8 mouse cellular contexts compared by ENCODE assay signal in genomic region chr9:55541681-55542365, GRCm38 (mm10). TPM values are rescaled to one million over a fixed set of nuclear protein-coding genes. Genes with fewer than 3 reads are reported as not detected.
DNase-seq lines count a peak whose midpoint lies in the region; ATAC-seq and TF ChIP-seq lines count a peak whose summit lies in the region.

No protein-coding gene starts in this region.

- peak overlapping the region; percentile 70 for H3K4me2 ChIP-seq in lung, embryonic 15.5 days
- H3K4me2 ChIP-seq in forebrain, embryonic 16.5 days (ENCODE audit: low read length), result peak overlapping the region; percentile 80
- H3K4me2 ChIP-seq in intestine, embryonic 16.5 days (ENCODE audit: low read depth, low read length), result peak overlapping the region; percentile 77
- peak overlapping the region; percentile 46 for H3K4me2 ChIP-seq in lung, postnatal 0 days (replicated peaks; ENCODE audit: low read depth, low read length)
- peak overlapping the region; percentile 74 for H3K4me2 ChIP-seq in stomach, postnatal 0 days (replicated peaks; ENCODE audit: low read depth)

- H3K36me3 ChIP-seq in lung, embryonic 15.5 days, result no peaks in the 10 kb centered on the region
- no peaks in the 10 kb centered on the region for H3K36me3 ChIP-seq in forebrain, embryonic 16.5 days (ENCODE audit: control insufficient read depth, insufficient read depth)
- no peaks in the 10 kb centered on the region for H3K36me3 ChIP-seq in intestine, embryonic 16.5 days (ENCODE audit: control insufficient read depth, insufficient read depth, low read length)
- no peaks in the 10 kb centered on the region for H3K36me3 ChIP-seq in lung, postnatal 0 days (ENCODE audit: insufficient read depth, low read length)
- H3K36me3 ChIP-seq in stomach, postnatal 0 days (ENCODE audit: control insufficient read depth, insufficient read depth, low read length), result no peaks in the 10 kb centered on the region

- TF ChIP-seq EP300 in lung, postnatal 0 days (IDR thresholded peaks at IDR 0.05), result no peak
- TF ChIP-seq EP300 in stomach, postnatal 0 days (optimal IDR thresholded peaks at IDR 0.05), result no peak

- DNase-seq in lung, adult 18-20 months, result no peak
- peak; percentile 17 for DNase-seq in cerebellum, adult 8-10 months
- DNase-seq in lung, postnatal 0 days (ENCODE audit: low spot score), result no peak
- DNase-seq in stomach, postnatal 0 days (ENCODE audit: low spot score), result no peak
- DNase-seq in c-Kit-positive CD71-positive TER-119-positive erythroid progenitor cells, embryonic 14.5 days (ENCODE audit: low spot score), result no peak

- WGBS in lung, embryonic 15.5 days, result 1% methylated on average over 57 of the region's 59 CpGs
- under 1% methylated on average over 59 of the region's 59 CpGs for WGBS in forebrain, embryonic 16.5 days
- 1% methylated on average over 59 of the region's 59 CpGs for WGBS in intestine, embryonic 16.5 days
- under 1% methylated on average over 55 of the region's 59 CpGs for WGBS in lung, postnatal 0 days
- WGBS in stomach, postnatal 0 days, result under 1% methylated on average over 59 of the region's 59 CpGs

- peaks cover 96% of the 10 kb centered on the region for H3K27me3 ChIP-seq in lung, embryonic 15.5 days
- peaks cover 63% of the 10 kb centered on the region for H3K27me3 ChIP-seq in forebrain, embryonic 16.5 days (replicated peaks; ENCODE audit: control insufficient read depth, insufficient read depth, low read length)
- H3K27me3 ChIP-seq in intestine, embryonic 16.5 days (replicated peaks; ENCODE audit: control insufficient read depth, insufficient read depth, low read length), result peaks cover 52% of the 10 kb centered on the region
- peaks cover 80% of the 10 kb centered on the region for H3K27me3 ChIP-seq in lung, postnatal 0 days (replicated peaks; ENCODE audit: insufficient read depth, low read length)
- peaks cover 3% of the 10 kb centered on the region; the same call in 1 of the 2 replicates for H3K27me3 ChIP-seq in stomach, postnatal 0 days (ENCODE audit: control insufficient read depth, insufficient read depth, low read length)

- H3K9me3 ChIP-seq in lung, embryonic 15.5 days, result no peaks in the 10 kb centered on the region
- no peaks in the 10 kb centered on the region for H3K9me3 ChIP-seq in forebrain, embryonic 16.5 days (ENCODE audit: control insufficient read depth, low read length)
- H3K9me3 ChIP-seq in intestine, embryonic 16.5 days (ENCODE audit: control insufficient read depth, low read length), result peaks cover 4% of the 10 kb centered on the region; the same call in 1 of the 2 replicates
- no peaks in the 10 kb centered on the region for H3K9me3 ChIP-seq in lung, postnatal 0 days (ENCODE audit: low read length)
- no peaks in the 10 kb centered on the region for H3K9me3 ChIP-seq in stomach, postnatal 0 days (ENCODE audit: control insufficient read depth, low read length)

- H3K4me1 ChIP-seq in lung, embryonic 15.5 days, result peaks cover 61% of the 10 kb centered on the region
- H3K4me1 ChIP-seq in forebrain, embryonic 16.5 days (replicated peaks; ENCODE audit: control insufficient read depth, insufficient read depth, low read length), result peaks cover 43% of the 10 kb centered on the region
- peaks cover 32% of the 10 kb centered on the region for H3K4me1 ChIP-seq in intestine, embryonic 16.5 days (ENCODE audit: control insufficient read depth, insufficient read depth, low read length)
- H3K4me1 ChIP-seq in lung, postnatal 0 days (ENCODE audit: insufficient read depth, low read depth, low read length), result peaks cover 17% of the 10 kb centered on the region
- peaks cover 3% of the 10 kb centered on the region; the same call in 1 of the 2 replicates for H3K4me1 ChIP-seq in stomach, postnatal 0 days (replicated peaks; ENCODE audit: control insufficient read depth, insufficient read depth)

- H3K9ac ChIP-seq in lung, embryonic 15.5 days, result no peak overlapping the region
- H3K9ac ChIP-seq in forebrain, embryonic 16.5 days (replicated peaks; ENCODE audit: low read depth, low read length), result no peak overlapping the region
- peak overlapping the region; percentile 65 for H3K9ac ChIP-seq in intestine, embryonic 16.5 days (ENCODE audit: low read depth, low read length)
- no peak overlapping the region for H3K9ac ChIP-seq in lung, postnatal 0 days (replicated peaks; ENCODE audit: low read depth)
- peak overlapping the region; percentile 56 for H3K9ac ChIP-seq in stomach, postnatal 0 days (ENCODE audit: low read length)

- ATAC-seq in lung, embryonic 15.5 days (ENCODE audit: borderline replicate concordance, extremely low read depth, low FRiP score, low TSS enrichment), result no peak
- no peak for ATAC-seq in forebrain, embryonic 16.5 days
- no peak for ATAC-seq in intestine, embryonic 16.5 days
- ATAC-seq in lung, postnatal 0 days, result no peak
- ATAC-seq in stomach, postnatal 0 days (ENCODE audit: low FRiP score, low TSS enrichment), result no peak

- no peak overlapping the region for H3K27ac ChIP-seq in lung, embryonic 15.5 days
- no peak overlapping the region for H3K27ac ChIP-seq in forebrain, embryonic 16.5 days (ENCODE audit: low read length)
- H3K27ac ChIP-seq in intestine, embryonic 16.5 days (ENCODE audit: low read length), result no peak overlapping the region
- no peak overlapping the region for H3K27ac ChIP-seq in lung, postnatal 0 days (ENCODE audit: low read length)
- no peak overlapping the region for H3K27ac ChIP-seq in stomach, postnatal 0 days (replicated peaks)

- peak overlapping the region; percentile 44 for H3K4me3 ChIP-seq in lung, embryonic 15.5 days
- H3K4me3 ChIP-seq in forebrain, embryonic 16.5 days (replicated peaks; ENCODE audit: low read length), result peak overlapping the region; percentile 14
- H3K4me3 ChIP-seq in intestine, embryonic 16.5 days (ENCODE audit: low read length), result peak overlapping the region; percentile 51
- H3K4me3 ChIP-seq in lung, postnatal 0 days (ENCODE audit: low read depth, low read length), result peak overlapping the region; percentile 29
- H3K4me3 ChIP-seq in stomach, postnatal 0 days (ENCODE audit: low read depth, low read length), result peak overlapping the region; percentile 49

- TF ChIP-seq CTCF in lung, postnatal 0 days (IDR thresholded peaks at IDR 0.05), result no peak
- TF ChIP-seq CTCF in stomach, postnatal 0 days (IDR thresholded peaks at IDR 0.05; ENCODE audit: low read depth), result no peak

RNA-seq across cellular contexts. Expression of gene Isl2, which starts 3.4 kb away (rescaled TPM):
- polyA plus RNA-seq in lung, embryonic 15.5 days (2015; fragmentation: Nextera tagmentation; extraction: Ambion mirVana), result 0.27 TPM in 1 of 2 replicates, not detected in the other
- 0.18 and 0.37 TPM in 2 replicates for polyA plus RNA-seq in forebrain, embryonic 16.5 days (2015; fragmentation: Nextera tagmentation; extraction: Ambion mirVana)
- 2.6 and 2.8 TPM in 2 replicates for polyA plus RNA-seq in intestine, embryonic 16.5 days (2015; fragmentation: Nextera tagmentation; extraction: Ambion mirVana)
- polyA plus RNA-seq in lung, postnatal 0 days (2015; fragmentation: Nextera tagmentation; extraction: Ambion mirVana), result 0.07 TPM in 1 of 2 replicates, not detected in the other
- polyA plus RNA-seq in stomach, postnatal 0 days (2015; fragmentation: Nextera tagmentation; extraction: Ambion mirVana), result 1.8 and 2.5 TPM in 2 replicates

RNA-seq across cellular contexts. Expression of gene Etfa, which starts 29.8 kb away (rescaled TPM):
- polyA plus RNA-seq in lung, embryonic 15.5 days (2015; fragmentation: Nextera tagmentation; extraction: Ambion mirVana), result 205 and 209 TPM in 2 replicates
- polyA plus RNA-seq in forebrain, embryonic 16.5 days (2015; fragmentation: Nextera tagmentation; extraction: Ambion mirVana), result 87.3 and 93.0 TPM in 2 replicates
- polyA plus RNA-seq in intestine, embryonic 16.5 days (2015; fragmentation: Nextera tagmentation; extraction: Ambion mirVana), result 347 and 353 TPM in 2 replicates
- 175 and 196 TPM in 2 replicates for polyA plus RNA-seq in lung, postnatal 0 days (2015; fragmentation: Nextera tagmentation; extraction: Ambion mirVana)
- 326 and 337 TPM in 2 replicates for polyA plus RNA-seq in stomach, postnatal 0 days (2015; fragmentation: Nextera tagmentation; extraction: Ambion mirVana)

Comparison
In these comparisons a context has a peak if more than half of its experiments do, and no peak if none do; other contexts are left out.
1. H3K9ac ChIP-seq: peak in intestine, embryonic 16.5 days (single experiment) and stomach, postnatal 0 days (single experiment); none in lung, embryonic 15.5 days (single experiment), forebrain, embryonic 16.5 days (single experiment) and lung, postnatal 0 days (single experiment).
2. Peak in every context shown above with its lines, with median percentiles within 50 percentile points of each other: H3K4me2 ChIP-seq and H3K4me3 ChIP-seq.